Mouse (Mus musculus) heart, adult 2 months (tissue): ENCODE results near the gene Tgm7.

Experiments used
- CTCF ChIP-seq: fragments of 200-600 bp; IDR thresholded peaks from 2 replicates; pipeline ENCODE4 v1.8.1; 2022; ENCODE audit warnings: antibody characterized with exemption, mild to moderate bottlenecking, moderate library complexity
- EP300 ChIP-seq: fragments of 200-500 bp; IDR thresholded peaks from 2 replicates; pipeline ENCODE4 v1.6.1; 2011; ENCODE audit warnings: low read depth, low read length, control low read depth; ENCODE audit not compliant: insufficient read depth
- POLR2A ChIP-seq: fragments of 200-500 bp; IDR thresholded peaks from 2 replicates; pipeline ENCODE4 v1.6.1; 2011; ENCODE audit warnings: mild to moderate bottlenecking, low read depth, low read length, control low read depth; ENCODE audit not compliant: insufficient read depth

DNA sequence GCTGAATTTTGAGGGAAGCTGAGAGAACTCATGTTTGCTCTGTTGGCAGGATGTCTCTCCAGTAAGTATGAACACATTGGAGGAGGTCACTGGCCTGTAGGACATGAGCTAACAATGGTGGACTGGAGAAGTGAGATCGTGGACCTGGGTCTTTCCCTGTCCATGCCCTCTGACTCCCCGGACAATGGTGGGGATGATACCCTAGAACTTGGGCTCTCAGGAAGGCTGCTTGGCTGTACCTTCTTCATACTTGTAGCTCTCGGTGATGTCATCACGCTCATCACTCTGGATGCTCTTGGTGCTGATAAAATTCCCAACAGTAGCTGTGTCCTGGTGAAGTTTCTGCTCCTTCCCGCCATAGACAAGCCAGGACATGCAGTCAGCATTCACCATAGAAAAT is 57.4 kb downstream of the Tgm7 start:
- TF ChIP-seq CTCF = no peak
- TF ChIP-seq POLR2A = no peak
- TF ChIP-seq EP300 = no peak
